Comparison of ENCODE assay signal across 7 mouse cellular contexts in genomic region chr1:21166287-21166733, GRCm38 (mm10). TPM values are rescaled to one million over a fixed set of nuclear protein-coding genes. Genes with fewer than 3 reads are reported as not detected.
DNase-seq lines count a peak whose midpoint lies in the region; ATAC-seq lines count a peak whose summit lies in the region.

No protein-coding gene starts in this region.

- no peaks in the 10 kb centered on the region for H3K36me3 ChIP-seq in intestine, embryonic 15.5 days
- H3K36me3 ChIP-seq in midbrain, embryonic 11.5 days (ENCODE audit: control insufficient read depth, insufficient read depth, low read length), result no peaks in the 10 kb centered on the region

- intact Hi-C loops in gastrocnemius, postnatal 36 days (cut with DNase I), result no loop called here
- intact Hi-C loops in left cerebral cortex, postnatal 25 days (cut with DNase I), result loop anchor here (1.0 to 5.0 kb wide), 4 partner anchors 50 to 1101 kb away; no protein-coding TSS in a partner anchor

- peak overlapping the region; percentile 79 for H3K4me2 ChIP-seq in intestine, embryonic 15.5 days (replicated peaks)
- peak overlapping the region; percentile 44 for H3K4me2 ChIP-seq in midbrain, embryonic 11.5 days

- H3K27ac ChIP-seq in intestine, embryonic 15.5 days, result 0 out of 2 replicates have a peak overlapping the region, but pooled peaks have one; percentile 13
- no peak overlapping the region for H3K27ac ChIP-seq in midbrain, embryonic 11.5 days (ENCODE audit: low read depth, low read length)

- peak; percentile 78 for DNase-seq in adipocyte (ENCODE audit: low spot score)
- DNase-seq in embryo, embryonic 10 days (ENCODE audit: low spot score), result peak; percentile 91
- DNase-seq in gastrocnemius, postnatal 36 days, result peak; percentile 78 to 84
- DNase-seq in left cerebral cortex, postnatal 25 days (ENCODE audit: low spot score in 2 of 2), result peak; percentile 84 to 91
- DNase-seq in midbrain, embryonic 11.5 days (ENCODE audit: low spot score, missing footprints), result peak; percentile 99
- DNase-seq in skeletal muscle tissue, adult 2 months (ENCODE audit: low read depth, low spot score), result peak; percentile 81

- ATAC-seq in intestine, embryonic 15.5 days, result peak; percentile 99
- ATAC-seq in midbrain, embryonic 11.5 days (ENCODE audit: low FRiP score), result peak; percentile 97

- H3K9me3 ChIP-seq in intestine, embryonic 15.5 days, result no peaks in the 10 kb centered on the region
- H3K9me3 ChIP-seq in midbrain, embryonic 11.5 days (ENCODE audit: control insufficient read depth, low read length), result no peaks in the 10 kb centered on the region

- WGBS in intestine, embryonic 15.5 days, result under 1% methylated on average over 15 of the region's 15 CpGs
- under 1% methylated on average over 15 of the region's 15 CpGs for WGBS in midbrain, embryonic 11.5 days

- H3K9ac ChIP-seq in intestine, embryonic 15.5 days, result peak overlapping the region; percentile 26; the same call in 1 of the 2 replicates
- H3K9ac ChIP-seq in midbrain, embryonic 11.5 days (ENCODE audit: low read length), result peak overlapping the region; percentile 41

- H3K4me1 ChIP-seq in intestine, embryonic 15.5 days (replicated peaks), result 0 out of 2 replicates have a peak, but pooled peaks cover 3% of the 10 kb centered on the region
- no peaks in the 10 kb centered on the region for H3K4me1 ChIP-seq in midbrain, embryonic 11.5 days (ENCODE audit: control insufficient read depth, insufficient read depth, low read length)

- peak overlapping the region; percentile 40 for H3K4me3 ChIP-seq in intestine, embryonic 15.5 days (replicated peaks)
- H3K4me3 ChIP-seq in midbrain, embryonic 11.5 days (ENCODE audit: low read depth, low read length), result peak overlapping the region; percentile 24

- 0 out of 2 replicates have a peak, but pooled peaks cover 6% of the 10 kb centered on the region for H3K27me3 ChIP-seq in intestine, embryonic 15.5 days (replicated peaks)
- H3K27me3 ChIP-seq in midbrain, embryonic 11.5 days (ENCODE audit: control insufficient read depth, insufficient read depth, low read length), result no peaks in the 10 kb centered on the region

RNA-seq across cellular contexts. Expression of gene Tmem14a, which starts 52.1 kb away (rescaled TPM):
- total RNA-seq in gastrocnemius, postnatal 36 days (2021), result 1 to 10 TPM in 1 of 2 experiments, under 1 TPM in 1; 0.71 to 1.2 TPM
- polyA plus RNA-seq in intestine, embryonic 15.5 days (2015; fragmentation: Nextera tagmentation; extraction: Ambion mirVana), result 13.5 and 13.7 TPM in 2 replicates
- 10 to 100 TPM; 44.2 to 49.1 TPM for total RNA-seq in left cerebral cortex, postnatal 25 days (2021)
- 13.1 and 13.9 TPM in 2 replicates for polyA plus RNA-seq in midbrain, embryonic 11.5 days (2014; fragmentation: Nextera tagmentation; extraction: Ambion mirVana)

Comparison
In these comparisons a context has a peak if more than half of its experiments do, and no peak if none do; other contexts are left out.
1. RNA of gene Tmem14a, which starts 52.1 kb away (total RNA-seq): 44.2 to 49.1 TPM in left cerebral cortex, postnatal 25 days; 0.71 to 1.2 TPM in gastrocnemius, postnatal 36 days; every median in the first group is over 10 times any median in the second.
2. Peak in every context shown above with its lines, with median percentiles within 50 percentile points of each other: DNase-seq.